Comparison of ENCODE assay signal across 9 mouse cellular contexts in genomic region chr7:135403416-135403815, GRCm38 (mm10). TPM values are rescaled to one million over a fixed set of nuclear protein-coding genes. Genes with fewer than 3 reads are reported as not detected.
A peak's percentile ranks its signal among the peaks of the same experiment; 100 is the strongest.
DNase-seq lines count a peak whose midpoint lies in the region.
"Had no signal": no experiment of that assay in that cellular context is flagged by ENCODE, and none has a peak within 500 bp of the region (broad histone marks: within the 10 kb centered on the region; RNA-seq: fewer than 3 reads in every experiment).

No protein-coding gene starts in this region.

- H3K27ac ChIP-seq in heart, embryonic 10.5 days = no peak overlapping the region

- H3K27me3 ChIP-seq in heart, embryonic 10.5 days (ENCODE audit: insufficient read depth, poor library complexity, severe bottlenecking) = peaks cover 14% of the 10 kb centered on the region

- H3K4me1 ChIP-seq in heart, embryonic 10.5 days = no peaks in the 10 kb centered on the region

- 13% methylated on average over 5 of the region's 5 CpGs for WGBS in heart, embryonic 10.5 days

- DNase-seq in gastrocnemius, adult 18-20 months (ENCODE audit: low spot score) = peak; percentile 56
- no peak for DNase-seq in gastrocnemius, adult 8-10 months (ENCODE audit: low spot score in 2 of 2)
- DNase-seq in adipocyte (ENCODE audit: low spot score) = peak; percentile 66
- DNase-seq in embryo, embryonic 10 days (ENCODE audit: low spot score) = peak; percentile 96
- peak; percentile 84 for DNase-seq in heart, embryonic 10.5 days (ENCODE audit: low spot score)
- DNase-seq in layer of hippocampus, adult 9-10 months (ENCODE audit: low spot score) = peak; percentile 59
- DNase-seq in lung, postnatal 25 days (ENCODE audit: low spot score) = peak; percentile 57
- peak; percentile 15 to 27 for DNase-seq in spleen, postnatal 36 days (ENCODE audit: low spot score in 2 of 2)

- no peak overlapping the region for H3K4me3 ChIP-seq in heart, embryonic 10.5 days

- no peaks in the 10 kb centered on the region for H3K36me3 ChIP-seq in heart, embryonic 10.5 days

- no peaks in the 10 kb centered on the region for H3K9me3 ChIP-seq in heart, embryonic 10.5 days

RNA-seq across cellular contexts. Expression of gene Foxi2, which starts 6.7 kb away (rescaled TPM):
- not detected for total RNA-seq in gastrocnemius, adult 18-20 months (2021)
- total RNA-seq in gastrocnemius, adult 8-10 months (2022) = not detected
- 0.83 and 2.0 TPM in 2 replicates for polyA plus RNA-seq in heart, embryonic 10.5 days (2016; fragmentation: Nextera tagmentation; extraction: Ambion mirVana)
- polyA plus RNA-seq: lung, embryonic 16.5 days had no signal

Comparison
In these comparisons a context has a peak if more than half of its experiments do, and no peak if none do; other contexts are left out.
1. DNase-seq: peak in gastrocnemius, adult 18-20 months (single experiment), adipocyte (single experiment), embryo, embryonic 10 days (single experiment), heart, embryonic 10.5 days (single experiment), layer of hippocampus, adult 9-10 months (single experiment), lung, postnatal 25 days (single experiment) and spleen, postnatal 36 days (2 of 2); none in gastrocnemius, adult 8-10 months (0 of 2).